Mouse (Mus musculus): ENCODE measurements around the gene Cdk17.
"Not testable (repeated sequence)": the region's sequence is repeated elsewhere in the genome, so short reads cannot be mapped to it uniquely, and the experiment has no call there.

Gene Cdk17

DNA sequence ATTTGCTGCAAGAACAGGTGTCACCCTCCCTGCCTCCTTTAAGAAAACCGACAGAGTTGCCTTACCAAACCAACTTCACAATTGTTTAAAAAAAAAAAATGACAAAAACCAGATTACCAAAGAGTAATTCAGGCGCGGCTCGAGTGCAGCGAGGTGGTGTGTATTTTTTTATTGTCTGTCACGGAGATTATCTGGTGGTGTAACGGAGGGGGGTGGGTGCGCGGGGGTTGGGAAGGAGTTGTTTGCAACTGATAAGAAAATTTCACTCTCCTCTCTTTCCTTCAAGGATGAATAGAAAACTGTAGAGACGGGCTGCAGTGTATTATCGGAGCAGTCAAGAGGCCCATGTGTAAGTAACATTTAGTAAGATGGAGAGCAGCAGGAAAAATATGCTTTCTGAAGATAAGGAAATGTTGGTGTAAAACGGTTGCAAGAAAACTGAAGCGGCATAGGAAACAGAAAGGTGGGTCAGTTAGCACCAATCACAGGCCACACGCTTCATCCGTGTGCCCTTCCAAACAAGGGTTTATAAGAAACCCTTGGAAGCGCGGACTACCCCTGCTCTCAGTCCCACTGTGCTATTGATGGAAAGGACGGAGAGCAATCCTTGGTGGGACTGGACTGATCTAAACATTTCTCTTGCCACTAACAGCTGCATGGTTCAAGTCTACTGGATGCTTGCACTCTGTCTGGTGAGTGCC is 17.2 kb upstream of the Cdk17 start:
- no peak for DNase-seq (ENCODE audit: low spot score in 2 of 2)

DNA sequence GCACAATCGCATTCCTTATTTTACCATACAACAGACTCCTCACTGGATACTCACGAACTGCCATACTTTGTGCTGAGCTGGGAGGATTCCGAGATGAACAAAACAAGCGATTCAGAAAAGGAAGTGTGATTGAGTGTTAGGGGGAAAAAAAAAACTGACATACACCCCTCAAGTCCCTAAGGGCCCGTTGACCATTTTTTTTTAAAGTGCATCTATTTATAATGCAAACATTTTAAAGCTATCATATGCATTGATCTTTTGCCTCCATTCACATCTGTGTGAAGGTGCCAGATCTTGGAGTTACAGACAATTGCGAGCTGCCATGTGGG is 16.7 kb upstream of the Cdk17 start:
- no peak for DNase-seq (ENCODE audit: low spot score in 2 of 2)

DNA sequence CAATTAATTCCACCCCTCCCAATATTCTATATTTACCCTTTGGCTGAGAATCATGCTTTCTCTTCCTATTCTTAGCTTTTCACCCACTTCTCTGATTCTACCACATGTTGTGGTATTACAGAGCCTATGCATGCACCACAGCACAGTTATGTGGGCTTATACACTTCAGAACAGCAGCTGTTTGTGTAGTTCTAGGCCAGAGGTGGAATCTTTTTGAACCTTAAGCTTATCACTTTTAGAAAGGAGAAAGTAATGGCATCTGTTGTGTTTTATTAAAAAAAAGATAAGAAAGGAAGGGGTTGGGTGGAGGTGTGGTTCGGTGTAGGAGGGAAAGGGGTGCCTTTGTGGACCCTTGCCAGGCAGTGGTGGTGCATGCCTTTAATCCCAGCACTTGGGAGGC is 16.1 kb upstream of the Cdk17 start:
- no peak for DNase-seq (ENCODE audit: low spot score in 2 of 2)

DNA sequence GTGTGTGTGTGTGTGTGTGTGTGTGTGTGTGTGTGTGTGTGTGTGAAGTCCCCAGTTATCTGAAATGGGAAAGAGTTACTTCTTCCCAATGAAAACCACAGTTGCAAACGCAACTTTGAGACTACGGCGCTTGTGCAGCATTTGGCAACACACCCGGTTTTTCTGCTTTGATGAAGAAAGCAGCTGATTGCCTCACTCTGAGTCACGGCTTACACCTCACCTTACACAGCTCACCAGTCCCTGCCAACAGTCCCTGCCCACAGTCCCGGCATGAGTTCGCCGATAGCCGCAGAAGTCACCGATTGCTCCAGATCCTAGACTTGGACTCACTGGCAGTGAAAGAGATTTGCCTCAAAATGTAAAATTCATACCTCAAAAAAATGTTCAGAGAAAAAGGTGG is 15.6 kb upstream of the Cdk17 start:
- peak in 1 of 2 experiments; percentile 39 for DNase-seq (ENCODE audit: low spot score in 2 of 2)

DNA sequence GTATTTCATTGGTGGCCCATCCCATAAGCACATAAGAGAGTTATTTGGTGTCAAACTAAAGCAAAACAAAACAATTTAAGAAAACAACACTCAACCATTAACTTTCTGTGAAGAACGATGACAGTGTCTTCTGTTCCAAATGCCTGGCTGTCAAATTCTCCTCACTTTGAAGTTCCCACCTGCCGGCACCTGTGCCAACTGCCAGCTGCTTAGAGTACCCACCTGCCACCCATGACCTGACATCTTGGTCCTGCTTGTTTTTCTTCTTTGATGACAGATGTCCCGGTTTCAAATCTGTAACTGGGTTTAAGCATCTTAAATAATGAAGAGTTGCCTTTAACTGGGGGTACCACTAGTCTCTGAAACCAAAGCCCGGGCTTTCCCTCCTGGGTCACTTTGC is 14.1 kb upstream of the Cdk17 start:
- DNase-seq (ENCODE audit: low spot score in 2 of 2) = no peak

DNA sequence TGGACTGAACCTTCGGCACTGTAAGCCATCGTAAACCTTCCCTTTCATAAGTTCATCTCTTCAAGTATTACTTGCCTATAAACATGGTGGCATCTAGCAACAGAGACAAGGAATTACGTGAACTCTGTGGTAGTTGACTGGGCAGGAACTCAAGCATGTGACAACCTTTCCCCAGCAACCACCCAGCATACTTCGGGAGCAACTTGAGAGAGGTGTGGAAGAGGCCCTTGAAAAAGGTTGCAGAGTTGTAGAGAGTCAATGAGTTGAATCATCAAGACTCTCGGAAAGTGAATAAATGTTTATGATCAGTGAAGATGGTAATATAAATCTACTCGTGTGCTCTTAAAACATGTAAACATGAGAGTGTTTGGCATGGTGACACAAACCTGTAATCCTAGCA is 13.0 kb upstream of the Cdk17 start:
- no peak for DNase-seq (ENCODE audit: low spot score in 2 of 2)

DNA sequence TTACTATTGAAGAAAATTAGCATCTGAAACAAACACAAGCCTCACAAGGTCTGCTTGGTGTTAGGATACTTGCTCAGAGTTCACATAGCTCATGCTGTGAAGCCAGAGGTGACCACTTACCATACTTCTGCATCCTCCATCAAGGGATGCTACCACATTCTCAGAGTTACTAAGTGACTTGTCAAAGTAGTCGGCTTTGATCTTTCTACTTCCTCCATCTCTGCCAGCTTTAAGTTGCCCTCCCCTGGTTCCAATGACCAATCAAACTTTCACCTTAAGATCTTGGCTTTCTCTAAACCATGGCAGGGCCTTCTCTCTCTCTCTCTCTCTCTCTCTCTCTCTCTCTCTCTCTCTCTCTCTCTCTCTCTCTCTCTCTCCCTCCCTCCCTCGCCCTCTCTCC is 11.1 kb upstream of the Cdk17 start:
- DNase-seq (ENCODE audit: low spot score in 2 of 2) = no peak

DNA sequence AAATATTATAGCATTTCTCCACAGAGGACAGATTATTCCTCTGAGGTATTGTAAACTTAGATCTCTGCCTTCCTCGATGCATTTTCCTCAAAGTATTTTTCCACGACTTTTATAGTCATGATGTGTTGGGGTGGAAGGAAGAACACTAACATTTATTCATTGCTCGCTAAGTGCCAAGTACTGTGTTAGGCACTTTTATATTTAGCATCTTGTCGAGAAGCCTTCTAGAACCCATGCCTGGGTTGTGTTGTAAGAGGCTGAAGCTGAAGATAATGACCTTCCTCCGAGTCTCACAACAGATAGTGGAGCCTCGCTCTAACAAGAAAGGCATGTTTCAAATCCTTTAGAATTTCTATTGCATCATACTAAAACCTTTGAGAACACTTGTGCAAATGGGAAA is 8.9 kb upstream of the Cdk17 start:
- no peak for DNase-seq (ENCODE audit: low spot score in 2 of 2)

DNA sequence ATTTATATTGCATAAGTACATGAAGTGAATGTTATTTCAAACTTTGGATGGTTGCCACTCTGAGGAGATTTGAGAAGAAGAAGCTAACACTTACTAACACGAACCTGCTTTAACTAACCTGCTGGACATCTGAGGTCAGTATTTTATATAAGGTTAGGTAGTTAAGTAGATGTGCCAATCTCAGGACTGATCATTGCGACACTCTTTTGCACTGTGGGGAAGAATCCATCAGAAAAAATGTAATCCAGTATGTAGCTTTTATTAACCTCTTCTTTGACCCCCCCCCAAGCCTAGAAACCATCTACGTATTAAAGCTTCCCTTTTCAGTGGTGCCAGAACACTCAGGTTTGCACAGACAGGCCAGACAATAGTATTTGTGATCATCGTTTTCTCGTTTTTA is 8.0 kb upstream of the Cdk17 start:
- DNase-seq (ENCODE audit: low spot score in 2 of 2) = no peak

DNA sequence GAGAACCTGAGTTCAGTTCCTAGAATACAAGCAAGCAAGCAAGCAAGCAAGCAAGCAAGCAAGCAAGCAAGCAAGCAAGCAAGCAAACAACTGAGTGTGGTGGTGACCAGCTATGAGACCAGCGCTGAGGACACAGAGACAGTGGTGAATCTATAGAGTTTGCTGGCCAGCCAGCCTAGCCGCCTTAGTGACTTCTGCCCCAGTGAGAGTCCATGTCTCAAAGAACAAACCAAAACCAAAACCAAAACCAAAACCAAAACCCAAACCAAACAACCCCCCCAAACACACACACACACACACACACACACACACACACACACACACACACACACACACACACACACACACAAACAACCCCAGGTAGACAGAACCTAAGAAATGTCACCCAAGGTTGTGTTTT is 7.3 kb upstream of the Cdk17 start:
- DNase-seq (ENCODE audit: low spot score in 2 of 2) = not testable (repeated sequence)

DNA sequence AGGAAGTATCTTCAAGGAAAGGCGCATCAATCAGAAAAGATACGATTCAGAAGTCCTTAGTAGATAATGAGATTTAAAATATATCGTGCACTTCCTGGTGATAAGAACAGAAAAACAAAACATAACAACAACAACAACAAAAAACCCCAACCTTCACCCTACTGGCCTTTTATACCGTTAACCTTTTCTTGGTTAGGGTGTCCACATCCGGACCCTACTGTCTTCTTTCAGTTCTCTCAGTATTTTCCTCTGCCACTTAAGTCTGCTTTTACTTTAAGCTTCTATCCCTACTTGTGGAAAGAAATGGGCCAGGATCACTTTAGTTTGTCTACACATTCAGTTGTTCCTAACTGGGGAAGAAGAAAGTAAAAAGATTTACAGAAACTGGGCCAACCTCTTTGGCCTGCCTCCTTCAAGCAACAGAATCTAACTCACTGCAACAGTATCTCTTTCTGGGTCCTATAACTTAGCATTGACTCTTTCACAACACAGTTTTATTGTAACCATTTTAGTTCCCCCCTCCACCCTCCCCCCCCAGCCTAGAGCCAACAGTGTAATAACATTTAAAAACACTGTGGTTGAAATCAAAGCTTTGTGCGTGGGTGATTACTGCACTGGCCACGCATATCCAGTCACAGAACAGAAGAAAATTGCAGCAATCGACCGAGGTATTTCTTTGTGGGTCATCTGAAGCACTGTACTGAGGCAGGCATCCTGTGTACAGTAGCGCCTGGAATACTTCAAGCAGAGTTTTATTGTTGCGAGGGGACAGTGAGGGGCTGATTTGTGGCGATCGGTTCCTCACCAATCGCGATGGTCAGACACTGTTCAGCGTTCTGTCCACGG is 801 bp upstream of the Cdk17 start:
- no peak for DNase-seq (ENCODE audit: low spot score in 2 of 2)

DNA sequence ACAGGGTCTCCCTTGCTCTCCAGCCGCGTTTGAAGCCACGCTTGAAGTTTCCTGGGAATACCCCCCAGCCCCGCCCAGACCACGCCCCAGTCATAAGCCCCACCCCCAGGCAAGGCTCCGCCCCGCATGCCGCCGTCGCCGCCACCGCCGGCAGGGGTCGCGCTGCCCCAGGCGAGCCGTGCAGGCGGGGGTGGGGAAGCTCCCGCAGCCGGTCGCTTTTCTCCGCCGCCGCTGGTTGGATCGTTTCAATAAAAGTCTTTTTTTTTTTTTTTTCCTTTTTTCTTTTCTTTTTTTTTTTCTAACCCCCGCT is 223 bp upstream of the Cdk17 start:
- peak; percentile 74 to 76 for DNase-seq (ENCODE audit: low spot score in 2 of 2)

DNA sequence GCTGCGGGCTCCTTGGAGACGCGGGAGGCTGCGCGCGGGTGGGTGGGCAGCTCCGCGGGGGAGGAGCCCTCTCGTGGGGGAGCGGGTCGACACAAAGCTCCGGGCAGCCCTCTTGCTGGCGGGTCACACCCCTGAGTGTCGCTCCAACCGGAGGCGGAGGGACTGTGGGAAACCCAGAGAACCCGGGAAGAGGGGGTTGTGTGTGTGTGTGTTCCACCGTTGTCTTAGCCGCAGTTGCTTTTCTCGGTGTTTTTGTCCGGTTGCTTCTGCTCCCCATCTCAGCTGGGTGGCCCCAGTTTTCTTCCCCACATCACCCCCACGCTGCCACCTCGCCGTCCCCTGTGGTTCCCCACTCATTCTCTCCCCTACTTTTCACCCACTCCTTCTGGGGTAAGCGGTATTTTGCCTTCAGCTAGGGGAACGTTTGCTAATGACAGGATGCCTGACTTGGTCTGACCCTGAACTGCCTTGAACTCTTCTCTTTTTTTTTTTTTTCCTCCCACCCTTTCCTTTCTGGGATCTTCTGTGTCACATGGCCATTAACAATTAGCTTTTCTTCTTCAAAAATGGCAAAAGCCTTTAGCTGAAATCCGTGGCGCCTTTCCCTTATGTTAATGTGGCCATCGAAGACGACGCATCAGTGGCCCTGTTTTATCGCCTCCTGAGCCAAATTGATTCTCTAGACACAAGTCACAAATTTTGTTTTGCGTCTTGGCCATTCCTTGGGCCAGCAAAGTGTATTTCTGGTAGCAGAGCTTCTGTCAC is 1.0 kb downstream of the Cdk17 start:
- DNase-seq (ENCODE audit: low spot score in 2 of 2) = peak; percentile 32 to 76

DNA sequence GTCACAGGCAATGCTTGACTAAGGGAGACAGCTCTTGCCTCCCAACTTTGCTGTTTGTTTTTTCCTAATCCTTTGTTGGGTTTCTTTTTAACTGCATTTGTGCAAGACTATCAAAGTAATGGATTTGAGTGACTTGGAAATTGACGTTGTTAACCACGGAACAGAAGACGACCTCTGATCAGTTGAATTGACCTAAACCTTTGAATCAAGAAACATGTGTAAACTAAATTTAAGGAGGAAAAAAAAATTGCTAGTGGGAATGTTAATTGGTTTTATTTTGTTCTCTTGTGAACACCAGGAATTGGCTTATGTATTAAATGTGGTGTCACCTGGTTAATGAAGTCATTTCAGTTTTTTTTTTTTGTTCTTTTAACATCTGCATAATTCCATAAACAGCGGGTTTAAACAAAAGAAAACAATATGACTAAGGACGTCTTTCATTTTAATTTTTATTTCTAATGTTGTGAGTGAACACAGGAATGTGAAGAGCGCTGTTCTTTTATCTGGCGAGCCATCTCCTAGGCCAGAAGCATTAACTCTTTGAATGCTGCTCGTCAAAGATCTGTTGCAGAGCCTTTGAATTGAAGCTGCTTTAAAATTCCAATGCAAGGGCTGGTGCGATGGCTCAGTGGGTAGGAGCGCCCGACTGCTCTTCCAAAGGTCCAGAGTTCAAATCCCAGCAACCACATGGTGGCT is 1.7 kb downstream of the Cdk17 start:
- no peak for DNase-seq (ENCODE audit: low spot score in 2 of 2)

DNA sequence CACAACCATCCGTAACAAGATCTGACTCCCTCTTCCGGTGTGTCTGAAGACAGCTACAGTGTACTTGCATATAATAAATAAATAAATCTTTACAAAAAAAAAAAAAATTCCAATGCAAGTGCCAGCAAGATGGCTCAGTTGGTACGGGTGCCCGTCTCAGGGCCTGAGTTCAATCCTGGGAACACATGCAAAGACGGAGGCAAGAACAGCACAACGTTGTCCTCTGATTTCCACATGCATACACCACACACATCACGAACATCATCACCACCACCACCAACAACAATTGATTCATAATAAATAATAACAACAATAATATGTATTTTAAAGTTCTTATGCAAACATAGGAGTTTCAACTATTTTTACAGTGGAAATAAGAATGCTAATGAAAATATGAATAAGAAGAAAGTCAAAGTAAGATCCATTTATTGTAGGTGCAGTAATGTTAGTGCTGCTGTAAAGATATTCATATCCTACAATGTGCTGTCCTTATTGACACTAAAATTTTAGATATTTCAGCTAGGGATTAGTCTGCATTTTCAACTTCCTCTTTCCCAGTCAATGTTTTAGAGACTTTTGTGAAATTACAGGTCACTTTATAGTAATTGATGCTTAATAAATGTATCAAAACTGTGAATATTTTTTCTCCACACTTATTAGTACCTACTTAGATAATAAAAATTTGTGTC is 2.4 kb downstream of the Cdk17 start:
- no peak for DNase-seq (ENCODE audit: low spot score in 2 of 2)

DNA sequence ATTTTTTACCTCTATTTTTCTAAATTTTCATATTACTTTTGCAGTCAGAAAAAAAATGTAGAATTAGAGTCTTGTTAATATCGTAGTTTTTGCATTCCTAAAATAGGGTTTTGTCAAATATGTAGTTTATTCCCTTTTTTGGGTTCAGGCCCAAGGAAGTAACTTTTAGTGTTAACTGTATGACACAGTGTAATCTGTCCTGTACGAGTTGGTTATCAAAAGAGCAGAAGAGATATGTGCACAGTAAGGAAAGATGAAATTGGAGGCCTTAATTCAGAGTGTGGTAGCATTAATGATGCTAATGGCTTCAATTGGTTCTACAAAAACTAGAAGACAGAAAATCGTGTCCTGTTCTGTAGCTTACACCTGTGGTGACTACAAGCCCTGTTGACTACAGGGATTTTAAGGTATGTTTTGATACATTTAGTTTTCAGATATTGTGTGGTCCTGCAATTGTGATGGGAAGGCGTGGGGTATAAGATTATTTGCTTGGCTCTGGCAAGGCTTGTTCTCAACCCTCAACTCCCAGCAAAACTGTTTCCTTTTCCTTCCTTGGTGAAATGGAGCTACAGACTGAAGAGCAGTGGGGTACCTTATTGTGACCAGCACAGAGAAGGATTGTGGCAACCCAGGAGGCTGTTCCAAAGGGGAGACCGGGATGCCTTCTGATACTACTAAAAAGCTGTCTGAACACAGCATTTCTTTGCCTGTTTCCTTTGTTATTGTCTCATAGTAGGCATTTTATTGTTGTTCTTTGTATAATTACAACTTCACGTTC is 3.2 kb downstream of the Cdk17 start:
- DNase-seq (ENCODE audit: low spot score in 2 of 2) = no peak

DNA sequence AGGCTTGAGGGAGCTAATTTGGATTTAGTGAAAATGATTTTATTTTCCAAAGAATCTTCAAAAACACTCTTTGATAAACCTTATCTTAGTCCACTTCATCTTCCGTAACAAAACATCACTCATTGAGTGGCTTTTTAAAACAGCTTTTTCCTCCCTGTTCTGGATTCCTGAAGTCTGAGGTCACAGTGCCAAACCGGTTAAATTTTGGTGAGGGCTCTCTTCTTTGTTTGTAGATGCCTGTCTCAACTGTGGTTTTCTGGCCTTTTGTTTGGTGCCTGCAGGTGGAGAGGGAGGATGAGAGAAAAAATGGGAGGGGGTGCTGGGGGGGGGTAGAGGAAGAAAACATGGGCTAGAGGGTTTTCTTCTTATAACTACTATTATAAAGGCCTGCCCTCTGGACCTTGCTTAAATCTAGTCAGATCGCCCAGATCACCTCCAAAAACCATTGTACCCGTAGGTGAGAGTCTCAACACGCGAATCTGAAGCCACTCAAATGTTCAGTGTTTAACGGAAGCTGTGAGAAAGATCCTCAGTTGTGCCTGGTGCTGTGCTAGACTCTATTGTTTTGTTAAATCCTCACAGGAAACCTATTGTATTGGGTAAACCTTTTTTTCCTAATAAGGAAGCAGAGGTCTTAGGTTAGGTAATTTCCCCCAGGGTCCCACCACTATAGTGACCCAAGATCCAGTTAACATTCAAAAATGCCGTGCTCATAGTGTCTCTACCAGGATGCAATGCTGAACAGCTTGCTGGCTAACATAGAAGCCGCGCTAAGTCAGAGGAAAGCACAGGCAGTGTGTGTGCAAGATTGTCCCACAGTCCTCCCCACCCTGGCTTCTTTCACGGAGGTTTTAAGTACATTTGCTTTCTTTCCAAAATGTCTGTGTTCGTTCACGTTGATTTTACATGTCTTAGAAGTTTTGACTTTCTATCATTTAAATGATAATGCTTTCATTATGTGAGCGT is 5.0 kb downstream of the Cdk17 start:
- peak in 1 of 2 experiments; percentile 47 for DNase-seq (ENCODE audit: low spot score in 2 of 2)

DNA sequence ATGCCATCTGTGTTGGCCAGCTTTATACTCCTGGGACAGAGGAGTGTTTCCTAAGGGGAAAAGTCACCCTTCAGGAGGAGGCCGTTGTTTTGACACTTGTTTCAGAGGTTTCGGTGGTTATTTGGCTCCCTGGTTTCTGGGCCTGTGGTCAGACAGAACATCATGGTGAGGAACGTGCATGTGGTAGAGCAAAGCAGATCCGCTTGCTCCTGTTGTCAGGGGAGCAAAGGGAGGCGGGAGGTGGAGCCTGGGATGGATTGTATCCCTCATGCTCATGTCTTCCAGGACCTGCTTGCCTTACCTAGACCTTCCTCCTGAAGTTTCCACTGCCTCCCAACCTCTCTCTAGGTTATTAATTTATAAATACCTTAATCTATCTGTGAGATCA is 5.7 kb downstream of the Cdk17 start:
- peak in 1 of 2 experiments; percentile 37 for DNase-seq (ENCODE audit: low spot score in 2 of 2)

DNA sequence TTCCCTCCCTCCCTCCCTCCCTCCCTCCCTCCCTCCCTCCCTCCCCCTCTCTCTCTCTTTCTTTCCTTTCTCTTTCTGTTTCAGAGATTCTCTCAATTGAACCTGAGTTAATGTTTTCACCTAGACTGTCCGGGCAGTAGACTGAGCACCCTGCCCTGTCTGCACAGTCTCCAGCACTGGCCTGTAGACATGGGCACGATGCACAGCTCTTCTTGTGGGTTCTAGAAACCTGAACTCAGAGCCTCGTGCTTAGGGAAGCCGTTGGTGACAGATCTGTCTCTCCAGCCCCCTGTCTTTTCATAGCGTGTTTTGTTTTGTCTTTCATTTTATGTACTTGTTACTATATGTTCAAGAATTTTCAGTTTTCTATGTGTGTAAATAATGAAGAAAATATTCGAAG is 6.6 kb downstream of the Cdk17 start:
- DNase-seq (ENCODE audit: low spot score in 2 of 2) = no peak

DNA sequence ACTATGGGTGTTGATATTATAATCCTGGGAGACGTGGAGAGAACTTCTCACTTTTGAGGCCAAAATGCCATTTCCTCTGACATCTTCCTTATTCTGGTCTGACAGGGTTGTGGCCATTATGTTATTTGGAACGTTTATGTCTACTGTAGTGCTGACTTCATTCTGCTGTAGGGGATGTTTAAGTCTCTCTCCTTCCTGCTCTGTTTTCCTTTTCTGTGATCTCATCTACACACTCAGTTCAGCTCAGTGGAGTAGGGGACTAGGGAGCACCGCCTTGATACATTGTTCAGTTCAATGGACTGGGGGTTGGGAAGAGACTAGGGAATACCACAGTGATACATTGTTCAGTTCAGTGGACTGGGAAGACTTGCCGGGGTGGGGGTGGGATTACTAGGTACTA is 7.4 kb downstream of the Cdk17 start:
- DNase-seq (ENCODE audit: low spot score in 2 of 2) = no peak

Measured in heart, adult 9 months (tissue).